Mouse (Mus musculus) hindbrain, postnatal 0 days (tissue): Measurements from ENCODE around the gene Gm4559. TPM values are rescaled to one million over a fixed set of nuclear protein-coding genes. Genes with fewer than 3 reads are reported as not detected.
"Not testable (repeated sequence)": the region's sequence is repeated elsewhere in the genome, so short reads cannot be mapped to it uniquely, and the experiment has no call there.

Experiments used
- ATAC-seq: fragments of 200-750 bp; cut with Nextera tagmentation; 2 replicates; pipeline ENCODE4 v1.8.0; 2017; ENCODE audit warnings: mild to moderate bottlenecking, moderate TSS enrichment, moderate library complexity
- DNase-seq: peaks from one replicate; pipeline ENCODE4 v3.0.0-alpha.2; 2015; ENCODE audit warnings: low spot score
- H3K27ac ChIP-seq: fragments of 300-500 bp; sonication (generic); 2 replicates; pipeline ENCODE4 v1.5.1; 2014; ENCODE audit warnings: mild to moderate bottlenecking
- H3K27me3 ChIP-seq: fragments of 300-500 bp; sonication (generic); 2 replicates; pipeline ENCODE4 v1.6.1; 2014; ENCODE audit warnings: low read length, mixed read lengths; ENCODE audit not compliant: insufficient read depth
- H3K36me3 ChIP-seq: fragments of 300-500 bp; sonication (generic); 2 replicates; pipeline ENCODE4 v1.6.1; 2014; ENCODE audit warnings: low read length, mixed read lengths; ENCODE audit not compliant: insufficient read depth
- H3K4me1 ChIP-seq: fragments of 300-500 bp; sonication (generic); 2 replicates; pipeline ENCODE4 v1.6.1; 2014; ENCODE audit warnings: antibody characterized with exemption, low read length, mixed read lengths; ENCODE audit not compliant: insufficient read depth
- H3K4me2 ChIP-seq: fragments of 300-500 bp; sonication (generic); 2 replicates; pipeline ENCODE4 v1.6.1; 2014; ENCODE audit warnings: low read depth, mild to moderate bottlenecking, low read length, moderate library complexity, mixed read lengths
- H3K4me3 ChIP-seq: fragments of 300-500 bp; sonication (generic); 2 replicates; pipeline ENCODE4 v1.5.1; 2014; ENCODE audit warnings: low read length
- H3K9ac ChIP-seq: fragments of 300-500 bp; sonication (generic); replicated peaks from 2 replicates; pipeline ENCODE4 v1.6.1; 2014; ENCODE audit warnings: mild to moderate bottlenecking, low read length, moderate library complexity, mixed read lengths
- H3K9me3 ChIP-seq: fragments of 300-500 bp; sonication (generic); 2 replicates; pipeline ENCODE4 v1.6.1; 2016; ENCODE audit warnings: low read length, mixed read lengths
- CTCF ChIP-seq: IDR thresholded peaks from 2 replicates; pipeline ENCODE4 v1.5.1; 2016; ENCODE audit warnings: antibody characterized with exemption, control low read depth, low read depth
- WGBS: fragments of 180-500 bp; shearing (Covaris S2); extraction: QIAGEN DNeasy Blood & Tissue Kit; methylation state at CpG from one replicate; pipeline ENCODE4 v1.1.7; 2014; 5-methylcytosine and 5-hydroxymethylcytosine counted together
- polyA plus RNA-seq: library from polyadenylated mRNA; unstranded; fragments of >200 nt; fragmentation: Nextera tagmentation; extraction: Ambion mirVana; gene quantifications from 2 replicates; pipeline ENCODE4 v1.2.1, GENCODE M21; 2015
- total RNA-seq: library from RNA; depleted of rRNA; stranded (reverse); fragments of >200 nt; gene quantifications from 2 replicates; pipeline ENCODE4 v1.2.3, GENCODE M21; 2014

Gene Gm4559
- total and polyA plus RNA-seq, 2 experiments from 2014 or later = not detected

DNA sequence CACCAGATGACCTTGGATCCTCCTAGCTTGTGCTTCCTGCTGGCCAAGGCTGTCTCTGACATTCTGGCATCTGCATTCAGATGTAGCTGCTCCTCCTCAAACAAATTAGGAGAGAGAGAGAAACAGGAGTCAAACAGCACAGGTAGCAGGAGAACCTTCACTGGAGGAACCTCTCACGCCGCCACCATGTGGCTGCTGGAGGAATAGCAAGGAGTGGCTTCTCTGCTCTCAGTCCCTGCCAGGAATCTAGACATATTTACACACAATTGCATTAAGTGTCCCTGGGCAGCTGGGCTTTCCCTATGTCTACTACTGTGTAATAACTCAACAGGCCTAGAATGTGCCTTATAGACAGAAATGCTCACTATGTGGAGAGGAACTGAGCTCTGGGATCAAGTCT is 19.7 kb upstream of the Gm4559 start:
- WGBS = 0% methylated on average over 2 of the region's 2 CpGs
- not testable (repeated sequence) for H3K4me2 ChIP-seq, H3K4me3 ChIP-seq, H3K9ac ChIP-seq, H3K9me3 ChIP-seq, H3K4me1 ChIP-seq, ATAC-seq, H3K27me3 ChIP-seq, H3K27ac ChIP-seq, H3K36me3 ChIP-seq
- peak; percentile 62 for DNase-seq
- TF ChIP-seq CTCF = peak; percentile 78

DNA sequence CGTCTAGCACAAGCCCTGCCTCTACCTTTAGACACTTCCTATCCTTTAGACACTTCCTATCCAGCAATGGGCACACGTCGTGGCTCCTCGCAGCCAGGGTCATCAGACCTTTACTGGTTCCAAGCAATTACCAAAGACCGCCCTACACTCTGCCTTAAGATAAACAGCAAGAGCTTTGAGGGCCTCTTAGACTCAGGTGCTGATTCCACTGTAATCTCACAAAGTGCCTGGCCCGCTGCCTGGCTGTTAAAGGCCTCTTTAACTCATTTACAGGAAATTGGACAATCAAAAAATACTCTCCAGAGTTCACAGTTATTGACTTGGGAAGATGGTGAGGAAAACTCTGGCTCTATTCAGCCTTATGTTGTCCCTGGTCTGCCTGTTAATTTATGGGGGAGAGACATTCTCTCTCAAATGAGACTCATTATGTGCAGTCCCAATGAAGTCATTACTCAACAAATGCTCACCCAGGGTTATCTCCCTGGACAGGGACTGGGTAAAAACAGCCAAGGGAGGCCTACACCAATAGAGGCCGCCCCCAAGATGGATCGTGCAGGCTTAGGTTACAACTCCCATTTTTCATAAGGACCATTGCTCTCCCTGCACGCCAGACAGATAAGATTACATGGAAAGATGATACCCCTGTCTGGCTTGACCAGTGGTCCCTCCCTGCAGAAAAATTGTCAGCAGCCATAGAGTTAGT is 11.9 kb upstream of the Gm4559 start:
- DNase-seq, H3K4me2 ChIP-seq, H3K36me3 ChIP-seq, H3K27me3 ChIP-seq, H3K4me1 ChIP-seq, H3K4me3 ChIP-seq, H3K27ac ChIP-seq, H3K9me3 ChIP-seq, ATAC-seq, H3K9ac ChIP-seq: not testable (repeated sequence)
- WGBS = 84% methylated on average over 9 of the region's 9 CpGs

DNA sequence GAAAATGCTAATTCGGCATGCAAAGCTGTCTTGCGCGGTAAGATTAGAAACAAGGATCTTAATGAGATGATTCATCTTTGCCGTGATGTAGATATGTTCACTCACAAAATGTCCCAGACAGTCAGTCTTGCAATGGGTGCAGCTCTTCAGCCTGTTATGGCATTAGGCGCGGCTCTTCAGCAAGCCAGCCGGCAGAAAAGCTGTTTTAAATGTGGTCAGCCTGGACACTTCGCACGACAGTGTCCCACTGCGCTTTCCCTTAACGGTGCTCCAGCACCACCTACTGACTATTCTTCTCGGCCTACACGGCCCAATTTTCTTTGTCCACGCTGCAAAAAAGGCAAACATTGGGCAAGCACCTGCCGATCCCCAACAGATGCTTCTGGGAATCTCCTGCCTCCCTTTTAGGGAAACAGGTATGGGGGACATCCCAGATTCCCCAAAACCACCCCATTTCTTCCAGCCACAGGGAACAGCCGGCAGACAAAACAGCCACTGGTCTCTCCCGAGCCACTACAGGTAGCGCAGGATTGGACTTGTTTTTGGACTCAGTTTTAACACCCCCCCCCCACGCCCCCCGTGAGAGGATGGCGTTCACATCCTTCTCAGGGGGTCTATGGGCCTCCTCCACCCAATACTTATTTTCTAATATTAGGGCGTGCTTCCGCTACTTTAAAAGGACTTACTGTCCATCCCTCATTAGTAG is 11.1 kb upstream of the Gm4559 start:
- Histone ChIP-seq H3K4me2 (peak overlapping the region; percentile 78), H3K36me3 (no peaks in the 10 kb centered on the region), H3K27ac (peak overlapping the region; percentile 67), H3K9ac (peak overlapping the region; percentile 22; the same call in 1 of the 2 replicates), H3K4me3 (peak overlapping the region; percentile 52), H3K4me1 (no peaks in the 10 kb centered on the region), H3K27me3 (no peaks in the 10 kb centered on the region), H3K9me3 (no peaks in the 10 kb centered on the region)
- ATAC-seq = peak; percentile 75
- TF ChIP-seq CTCF = peak; percentile 68
- WGBS = 24% methylated on average over 23 of the region's 23 CpGs
- peak; percentile 73 for DNase-seq

DNA sequence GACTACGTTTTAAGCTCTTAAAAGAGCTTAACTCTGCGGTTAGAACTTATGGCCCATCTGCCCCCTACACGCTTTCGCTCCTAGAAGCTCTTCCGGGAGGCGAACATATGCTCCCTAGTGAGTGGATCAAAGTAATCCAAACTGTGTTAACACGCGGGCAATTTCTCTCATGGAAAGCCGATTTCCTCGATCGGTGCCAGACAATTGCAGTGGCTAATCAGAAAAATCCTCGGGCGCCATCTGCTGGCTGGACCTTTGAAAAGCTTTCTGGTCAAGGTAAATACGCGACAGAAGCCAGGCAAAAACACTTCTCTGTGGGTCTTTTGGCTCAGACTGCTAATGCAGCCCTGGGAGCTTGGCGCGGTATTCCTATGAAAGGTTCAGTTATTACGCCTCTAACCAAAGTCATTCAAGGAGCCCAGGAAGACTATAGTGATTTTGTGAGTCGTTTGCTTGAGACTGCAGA is 10.5 kb upstream of the Gm4559 start:
- ATAC-seq (peak; percentile 88), DNase-seq (peak; percentile 98)
- peak overlapping the region; percentile 78 for H3K4me2 ChIP-seq
- no peaks in the 10 kb centered on the region for H3K36me3 ChIP-seq
- no peaks in the 10 kb centered on the region for H3K9me3 ChIP-seq
- H3K27ac ChIP-seq = peak overlapping the region; percentile 67
- TF ChIP-seq CTCF = peak; percentile 80
- H3K4me3 ChIP-seq = peak overlapping the region; percentile 52
- H3K27me3 ChIP-seq = no peaks in the 10 kb centered on the region
- peak overlapping the region; percentile 22 for H3K9ac ChIP-seq
- WGBS = under 1% methylated on average over 19 of the region's 19 CpGs
- H3K4me1 ChIP-seq = no peaks in the 10 kb centered on the region

DNA sequence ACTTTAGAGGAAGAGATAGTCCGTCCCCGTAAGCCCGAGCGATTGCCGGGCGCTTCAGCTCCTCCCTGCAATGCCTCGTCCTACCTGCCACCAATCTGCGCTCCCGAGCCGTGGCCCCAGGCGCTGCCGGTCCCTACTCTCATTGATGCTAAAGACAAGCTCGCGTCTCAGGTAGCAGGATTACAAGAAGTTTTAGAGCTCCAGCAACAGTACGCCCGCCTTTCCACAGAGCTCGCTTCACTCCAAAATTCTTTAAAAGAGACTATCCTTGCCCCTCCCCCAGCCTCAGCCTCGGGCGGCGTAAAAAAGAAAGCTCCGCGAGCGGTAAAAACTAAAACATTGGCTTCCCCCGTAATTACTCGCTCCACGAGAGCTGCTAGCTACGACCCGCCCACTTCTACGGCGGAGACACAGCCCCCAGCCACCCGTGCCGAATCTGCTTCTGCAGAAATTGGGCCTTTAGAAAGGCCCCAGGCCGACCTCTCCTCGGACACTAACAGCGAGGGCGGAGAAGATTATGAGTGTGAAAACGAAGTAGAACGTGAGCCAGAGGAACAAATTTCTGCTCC is 9.9 kb upstream of the Gm4559 start:
- Histone ChIP-seq H3K9ac (peak overlapping the region; percentile 22), H3K36me3 (no peaks in the 10 kb centered on the region), H3K9me3 (no peaks in the 10 kb centered on the region), H3K4me2 (peak overlapping the region; percentile 78), H3K4me1 (no peaks in the 10 kb centered on the region), H3K27ac (peak overlapping the region; percentile 62), H3K27me3 (no peaks in the 10 kb centered on the region), H3K4me3 (peak overlapping the region; percentile 52)
- peak; percentile 36; the same call in 1 of the 2 replicates for TF ChIP-seq CTCF
- under 1% methylated on average over 38 of the region's 38 CpGs for WGBS
- DNase-seq = peak; percentile 63
- peak; percentile 77 for ATAC-seq

DNA sequence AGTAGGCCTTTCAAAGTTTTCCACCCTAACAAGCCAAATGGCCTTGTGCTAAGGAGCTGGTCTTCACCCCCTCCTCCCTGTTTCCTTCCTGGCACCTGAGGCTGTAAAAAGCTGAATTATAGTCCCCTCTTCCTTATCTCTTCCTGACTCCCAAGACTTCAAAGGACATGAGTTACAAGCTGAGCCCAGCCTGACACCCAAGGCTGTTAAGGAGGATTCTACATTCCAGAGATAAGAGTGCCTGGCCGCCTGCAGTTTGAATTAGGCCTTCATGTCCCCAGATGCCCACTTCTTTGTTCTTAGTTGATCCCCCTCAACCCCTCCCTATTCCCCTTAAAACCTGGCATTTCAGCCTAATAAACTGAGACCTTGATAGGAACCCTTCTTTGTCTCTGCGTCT is 8.7 kb upstream of the Gm4559 start:
- not testable (repeated sequence) for H3K4me1 ChIP-seq, H3K27ac ChIP-seq, H3K4me3 ChIP-seq, ATAC-seq, H3K36me3 ChIP-seq, H3K4me2 ChIP-seq, H3K9ac ChIP-seq, DNase-seq, H3K27me3 ChIP-seq, H3K9me3 ChIP-seq
- 40% methylated on average over 2 of the region's 2 CpGs for WGBS
